Mouse (Mus musculus): ENCODE results near the gene Olfm4. TPM values are rescaled to one million over a fixed set of nuclear protein-coding genes. Genes with fewer than 3 reads are reported as not detected.

Olfm4 gene
- total RNA-seq, 1 experiment: not detected

GRCm38 (mm10) chr14:80007686-80008085, 23.8 kb downstream of the Olfm4 start:
- H3K4me3 ChIP-seq (ENCODE audit: insufficient read depth in 1 of 2, low read depth in 1 of 2, low read length in 2 of 2, poor library complexity in 1 of 2, severe bottlenecking in 1 of 2): no peak overlapping the region
- no peaks in the 10 kb centered on the region for H3K9me3 ChIP-seq (ENCODE audit: control insufficient read depth, insufficient read depth, low read depth, low read length)
- no peak for DNase-seq (ENCODE audit: low read depth, low spot score)
- no peak overlapping the region for H3K9ac ChIP-seq (ENCODE audit: insufficient read depth, low read depth, low read length, poor library complexity, severe bottlenecking)
- in situ Hi-C loops (cut with MboI; ENCODE audit: low sequenced_read_pairs in 2 of 2, unreplicated experiment in 2 of 2): no loop called here
- TF ChIP-seq HCFC1 (IDR thresholded peaks at IDR 0.05; ENCODE audit: borderline replicate concordance, insufficient read depth, low read length): no peak
- no peak for TF ChIP-seq MAFK (IDR thresholded peaks at IDR 0.05; ENCODE audit: insufficient read depth, low read depth, low read length)
- TF ChIP-seq ZC3H11A (IDR thresholded peaks at IDR 0.05; ENCODE audit: borderline replicate concordance, low read depth, low read length): no peak
- TF ChIP-seq ZNF384 (IDR thresholded peaks at IDR 0.05; ENCODE audit: low read depth, low read length): no peak
- TF ChIP-seq CHD2 (IDR thresholded peaks at IDR 0.05; ENCODE audit: low read depth, low read length): no peak
- H3K4me1 ChIP-seq (ENCODE audit: control insufficient read depth in 2 of 2, insufficient read depth in 2 of 2, low read length in 2 of 2, poor library complexity in 1 of 2): no peaks in the 10 kb centered on the region
- no peaks in the 10 kb centered on the region for H3K36me3 ChIP-seq (ENCODE audit: control insufficient read depth, insufficient read depth, low read length, poor library complexity, severe bottlenecking)
- H3K27ac ChIP-seq (ENCODE audit: insufficient read depth, low read depth, low read length, poor library complexity, severe bottlenecking): no peak overlapping the region

GRCm38 (mm10) chr14:80010426-80010825, 26.5 kb downstream of the Olfm4 start:
- DNase-seq (ENCODE audit: low read depth, low spot score): no peak
- Histone ChIP-seq H3K36me3 (ENCODE audit: control insufficient read depth, insufficient read depth, low read length, poor library complexity, severe bottlenecking) (no peaks in the 10 kb centered on the region), H3K4me3 (ENCODE audit: insufficient read depth in 1 of 2, low read depth in 1 of 2, low read length in 2 of 2, poor library complexity in 1 of 2, severe bottlenecking in 1 of 2) (no peak overlapping the region), H3K9me3 (ENCODE audit: control insufficient read depth, insufficient read depth, low read depth, low read length) (no peaks in the 10 kb centered on the region), H3K9ac (ENCODE audit: insufficient read depth, low read depth, low read length, poor library complexity, severe bottlenecking) (no peak overlapping the region), H3K27ac (ENCODE audit: insufficient read depth, low read depth, low read length, poor library complexity, severe bottlenecking) (no peak overlapping the region), H3K4me1 (ENCODE audit: control insufficient read depth in 2 of 2, insufficient read depth in 2 of 2, low read length in 2 of 2, poor library complexity in 1 of 2) (no peaks in the 10 kb centered on the region)
- TF ChIP-seq CHD2 (IDR thresholded peaks at IDR 0.05; ENCODE audit: low read depth, low read length): no peak
- TF ChIP-seq MAFK (IDR thresholded peaks at IDR 0.05; ENCODE audit: insufficient read depth, low read depth, low read length): no peak
- TF ChIP-seq ZNF384 (IDR thresholded peaks at IDR 0.05; ENCODE audit: low read depth, low read length): no peak
- in situ Hi-C loops (cut with MboI; ENCODE audit: low sequenced_read_pairs in 2 of 2, unreplicated experiment in 2 of 2): no loop called here

GRCm38 (mm10) chr14:80014966-80015365, 31.1 kb downstream of the Olfm4 start:
- DNase-seq (ENCODE audit: low read depth, low spot score): no peak
- Histone ChIP-seq H3K27ac (ENCODE audit: insufficient read depth, low read depth, low read length, poor library complexity, severe bottlenecking) (no peak overlapping the region), H3K4me3 (ENCODE audit: insufficient read depth in 1 of 2, low read depth in 1 of 2, low read length in 2 of 2, poor library complexity in 1 of 2, severe bottlenecking in 1 of 2) (no peak overlapping the region), H3K4me1 (ENCODE audit: control insufficient read depth in 2 of 2, insufficient read depth in 2 of 2, low read length in 2 of 2, poor library complexity in 1 of 2) (no peaks in the 10 kb centered on the region), H3K9ac (ENCODE audit: insufficient read depth, low read depth, low read length, poor library complexity, severe bottlenecking) (no peak overlapping the region), H3K36me3 (ENCODE audit: control insufficient read depth, insufficient read depth, low read length, poor library complexity, severe bottlenecking) (no peaks in the 10 kb centered on the region), H3K9me3 (ENCODE audit: control insufficient read depth, insufficient read depth, low read depth, low read length) (no peaks in the 10 kb centered on the region)
- TF ChIP-seq HCFC1 (IDR thresholded peaks at IDR 0.05; ENCODE audit: borderline replicate concordance, insufficient read depth, low read length): no peak
- no peak for TF ChIP-seq ZNF384 (IDR thresholded peaks at IDR 0.05; ENCODE audit: low read depth, low read length)
- TF ChIP-seq CHD2 (IDR thresholded peaks at IDR 0.05; ENCODE audit: low read depth, low read length): no peak
- TF ChIP-seq ZC3H11A (IDR thresholded peaks at IDR 0.05; ENCODE audit: borderline replicate concordance, low read depth, low read length): no peak
- no peak for TF ChIP-seq MAFK (IDR thresholded peaks at IDR 0.05; ENCODE audit: insufficient read depth, low read depth, low read length)
- in situ Hi-C loops (cut with MboI; ENCODE audit: low sequenced_read_pairs in 2 of 2, unreplicated experiment in 2 of 2): no loop called here

GRCm38 (mm10) chr14:80016112-80016511, 32.2 kb downstream of the Olfm4 start:
- no peak overlapping the region for H3K27ac ChIP-seq (ENCODE audit: insufficient read depth, low read depth, low read length, poor library complexity, severe bottlenecking)
- in situ Hi-C loops (cut with MboI; ENCODE audit: low sequenced_read_pairs in 2 of 2, unreplicated experiment in 2 of 2): no loop called here
- no peaks in the 10 kb centered on the region for H3K9me3 ChIP-seq (ENCODE audit: control insufficient read depth, insufficient read depth, low read depth, low read length)
- no peak overlapping the region for H3K4me3 ChIP-seq (ENCODE audit: insufficient read depth in 1 of 2, low read depth in 1 of 2, low read length in 2 of 2, poor library complexity in 1 of 2, severe bottlenecking in 1 of 2)
- H3K9ac ChIP-seq (ENCODE audit: insufficient read depth, low read depth, low read length, poor library complexity, severe bottlenecking): no peak overlapping the region
- DNase-seq (ENCODE audit: low read depth, low spot score): no peak
- no peak for TF ChIP-seq ZNF384 (IDR thresholded peaks at IDR 0.05; ENCODE audit: low read depth, low read length)
- TF ChIP-seq ZC3H11A (IDR thresholded peaks at IDR 0.05; ENCODE audit: borderline replicate concordance, low read depth, low read length): no peak
- TF ChIP-seq HCFC1 (IDR thresholded peaks at IDR 0.05; ENCODE audit: borderline replicate concordance, insufficient read depth, low read length): no peak
- no peak for TF ChIP-seq CHD2 (IDR thresholded peaks at IDR 0.05; ENCODE audit: low read depth, low read length)
- TF ChIP-seq MAFK (IDR thresholded peaks at IDR 0.05; ENCODE audit: insufficient read depth, low read depth, low read length): no peak
- no peaks in the 10 kb centered on the region for H3K4me1 ChIP-seq (ENCODE audit: control insufficient read depth in 2 of 2, insufficient read depth in 2 of 2, low read length in 2 of 2, poor library complexity in 1 of 2)
- no peaks in the 10 kb centered on the region for H3K36me3 ChIP-seq (ENCODE audit: control insufficient read depth, insufficient read depth, low read length, poor library complexity, severe bottlenecking)

GRCm38 (mm10) chr14:80026078-80026477, 42.2 kb downstream of the Olfm4 start:
- no peak overlapping the region for H3K4me3 ChIP-seq (ENCODE audit: insufficient read depth in 1 of 2, low read depth in 1 of 2, low read length in 2 of 2, poor library complexity in 1 of 2, severe bottlenecking in 1 of 2)
- no peak overlapping the region for H3K27ac ChIP-seq (ENCODE audit: insufficient read depth, low read depth, low read length, poor library complexity, severe bottlenecking)
- H3K9ac ChIP-seq (ENCODE audit: insufficient read depth, low read depth, low read length, poor library complexity, severe bottlenecking): no peak overlapping the region
- H3K9me3 ChIP-seq (ENCODE audit: control insufficient read depth, insufficient read depth, low read depth, low read length): no peaks in the 10 kb centered on the region
- TF ChIP-seq ZNF384 (IDR thresholded peaks at IDR 0.05; ENCODE audit: low read depth, low read length) (no peak), ZC3H11A (IDR thresholded peaks at IDR 0.05; ENCODE audit: borderline replicate concordance, low read depth, low read length) (no peak), HCFC1 (IDR thresholded peaks at IDR 0.05; ENCODE audit: borderline replicate concordance, insufficient read depth, low read length) (no peak), MAFK (IDR thresholded peaks at IDR 0.05; ENCODE audit: insufficient read depth, low read depth, low read length) (no peak), CHD2 (IDR thresholded peaks at IDR 0.05; ENCODE audit: low read depth, low read length) (no peak)
- no peaks in the 10 kb centered on the region for H3K36me3 ChIP-seq (ENCODE audit: control insufficient read depth, insufficient read depth, low read length, poor library complexity, severe bottlenecking)
- in situ Hi-C loops (cut with MboI; ENCODE audit: low sequenced_read_pairs in 2 of 2, unreplicated experiment in 2 of 2): no loop called here
- no peaks in the 10 kb centered on the region for H3K4me1 ChIP-seq (ENCODE audit: control insufficient read depth in 2 of 2, insufficient read depth in 2 of 2, low read length in 2 of 2, poor library complexity in 1 of 2)
- no peak for DNase-seq (ENCODE audit: low read depth, low spot score)
